Mouse (Mus musculus): Measurements from ENCODE around the gene Gm14412. TPM values are rescaled to one million over a fixed set of nuclear protein-coding genes. Genes with fewer than 3 reads are reported as not detected.
"Not testable (repeated sequence)": the region's sequence is repeated elsewhere in the genome, so short reads cannot be mapped to it uniquely, and the experiment has no call there.

Gm14412 gene
- polyA plus RNA-seq (2012; rRNA removed), result 0.28 TPM in 1 of 2 replicates, not detected in the other

DNA sequence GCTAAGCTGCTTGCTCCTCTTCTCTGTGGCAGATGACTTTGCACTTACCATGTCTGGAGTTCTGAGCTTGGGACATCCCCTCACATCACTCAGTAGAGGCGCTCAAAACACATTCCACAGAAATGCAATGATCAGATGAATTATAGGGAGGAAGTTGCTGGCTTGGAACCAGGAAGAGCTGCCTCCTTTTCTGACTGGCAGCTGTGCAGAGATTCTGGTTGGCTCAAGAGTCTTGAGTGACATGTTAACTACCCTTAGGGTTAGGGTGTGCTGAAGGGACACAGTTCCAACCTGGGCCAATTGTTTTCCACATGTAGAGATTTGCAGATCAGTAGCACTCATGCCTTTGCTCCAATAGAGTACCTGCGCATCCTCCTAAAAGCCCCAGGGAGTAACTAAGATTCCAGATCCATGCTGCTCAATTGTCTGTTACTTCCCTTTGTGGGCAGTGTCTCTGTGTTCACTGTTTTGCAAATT lies at the start of gene Gm14412:
Gm14412 (minus strand) TSS at position 51 of the 477 bp plus-strand sequence.
- not testable (repeated sequence) for DNase-seq; H3K27ac ChIP-seq (ENCODE audit: insufficient read depth, low read depth, low read length)
- 76% methylated on average over 2 of the region's 2 CpGs for WGBS

DNA sequence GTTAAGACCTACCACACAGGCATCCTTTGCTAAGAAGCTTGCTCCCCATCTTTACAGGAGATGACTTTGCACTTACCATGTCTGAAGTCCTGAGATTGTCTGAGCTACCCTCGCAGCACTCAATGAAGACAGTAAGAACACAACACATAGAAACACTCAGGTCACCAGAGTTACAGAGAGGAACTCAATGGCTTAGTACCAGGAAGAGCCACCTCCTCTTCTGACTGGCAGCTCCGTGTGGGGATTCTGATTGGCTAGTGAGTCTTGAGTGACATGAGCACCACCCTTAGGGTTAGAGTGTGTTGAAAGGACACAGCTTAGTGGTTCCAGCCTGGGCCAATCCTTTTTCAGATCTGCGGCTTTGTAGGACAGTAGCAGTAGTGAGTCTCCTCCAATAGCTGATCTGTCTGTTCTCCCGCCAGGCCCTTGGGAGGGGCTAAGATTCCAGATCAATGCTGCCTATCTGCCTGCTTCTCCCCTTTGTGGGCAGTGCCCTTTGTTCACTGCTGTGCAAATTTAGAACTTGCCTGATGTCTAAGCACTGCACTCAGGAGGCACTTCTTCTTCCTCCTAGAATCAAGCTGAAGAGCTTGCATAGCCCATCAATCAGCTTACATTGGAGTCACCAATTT lies 5.7 kb upstream of the Gm14412 start:
- not testable (repeated sequence) for H3K4me3 ChIP-seq (ENCODE audit: insufficient read depth, low read depth, low read length); DNase-seq; H3K4me1 ChIP-seq (ENCODE audit: control insufficient read depth, insufficient read depth, low read length); H3K27me3 ChIP-seq (replicated peaks; ENCODE audit: control insufficient read depth, insufficient read depth, low read length); H3K27ac ChIP-seq (ENCODE audit: insufficient read depth, low read depth, low read length); H3K36me3 ChIP-seq (ENCODE audit: control insufficient read depth, insufficient read depth, low read length)
- 83% methylated on average over 4 of the region's 4 CpGs for WGBS

More for the DNA sequence above, at the start of gene Gm14412:
- not testable (repeated sequence) for H3K4me3 ChIP-seq (ENCODE audit: insufficient read depth, low read depth, low read length); H3K36me3 ChIP-seq (ENCODE audit: control insufficient read depth, insufficient read depth, low read length); H3K27me3 ChIP-seq (replicated peaks; ENCODE audit: control insufficient read depth, insufficient read depth, low read length); H3K4me1 ChIP-seq (ENCODE audit: control insufficient read depth, insufficient read depth, low read length)

DNA sequence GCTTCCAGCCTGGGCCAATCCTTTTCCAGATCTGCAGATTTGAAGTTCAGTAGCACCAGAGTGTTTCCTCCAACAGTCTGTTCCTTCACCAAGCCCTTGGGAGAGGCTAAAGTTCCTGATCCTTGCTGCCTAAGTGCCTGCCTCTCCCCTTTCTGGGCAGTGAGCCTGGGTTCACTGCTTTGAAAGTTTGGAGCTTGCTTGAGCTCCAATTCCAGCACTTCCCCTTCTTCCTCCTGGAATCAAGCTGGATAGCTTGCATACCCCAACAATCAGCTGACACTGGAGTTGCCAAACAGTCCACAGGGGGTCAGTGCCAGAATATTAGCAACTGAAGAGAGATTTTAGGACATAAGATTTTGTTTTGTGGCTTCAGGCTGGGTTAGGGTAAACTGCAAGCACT lies 2.7 kb downstream of the Gm14412 start:
- not testable (repeated sequence) for H3K4me3 ChIP-seq (ENCODE audit: insufficient read depth, low read depth, low read length); H3K27me3 ChIP-seq (replicated peaks; ENCODE audit: control insufficient read depth, insufficient read depth, low read length); H3K36me3 ChIP-seq (ENCODE audit: control insufficient read depth, insufficient read depth, low read length); H3K4me1 ChIP-seq (ENCODE audit: control insufficient read depth, insufficient read depth, low read length)
- peak overlapping the region; percentile 63; the same call in 1 of the 2 replicates for H3K27ac ChIP-seq (ENCODE audit: insufficient read depth, low read depth, low read length)
- peak; percentile 70 for DNase-seq

DNA sequence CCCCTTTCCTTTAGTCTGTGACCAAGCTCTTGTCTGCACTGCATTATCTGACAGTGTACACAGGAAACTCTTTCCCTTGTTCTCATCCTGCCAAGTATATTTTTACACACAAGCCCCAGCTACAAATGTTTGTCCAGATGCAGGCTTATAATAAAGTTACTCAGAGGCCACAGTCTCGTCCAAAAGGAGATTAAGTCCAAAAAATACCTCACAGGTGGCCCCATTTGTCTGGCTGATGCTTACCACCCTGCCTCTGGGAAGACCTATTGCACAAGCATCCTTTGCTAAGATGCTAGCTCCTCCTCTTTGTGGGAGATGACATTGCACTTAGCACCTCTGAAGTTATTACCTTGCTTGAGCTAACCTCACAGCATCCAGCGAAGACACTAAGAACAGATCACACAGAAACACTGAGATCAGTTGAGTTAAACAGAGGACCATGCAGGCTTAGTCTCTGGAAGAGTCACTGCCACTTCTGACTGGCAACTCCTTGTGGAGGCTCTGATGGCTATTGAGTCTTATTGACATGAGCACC lies 3.3 kb downstream of the Gm14412 start:
- H3K4me1 ChIP-seq (ENCODE audit: control insufficient read depth, insufficient read depth, low read length); H3K4me3 ChIP-seq (ENCODE audit: insufficient read depth, low read depth, low read length); H3K36me3 ChIP-seq (ENCODE audit: control insufficient read depth, insufficient read depth, low read length); H3K27me3 ChIP-seq (replicated peaks; ENCODE audit: control insufficient read depth, insufficient read depth, low read length); DNase-seq: not testable (repeated sequence)
- peak overlapping the region; percentile 63; the same call in 1 of the 2 replicates for H3K27ac ChIP-seq (ENCODE audit: insufficient read depth, low read depth, low read length)
- WGBS, result 54% methylated on average over 2 of the region's 2 CpGs

DNA sequence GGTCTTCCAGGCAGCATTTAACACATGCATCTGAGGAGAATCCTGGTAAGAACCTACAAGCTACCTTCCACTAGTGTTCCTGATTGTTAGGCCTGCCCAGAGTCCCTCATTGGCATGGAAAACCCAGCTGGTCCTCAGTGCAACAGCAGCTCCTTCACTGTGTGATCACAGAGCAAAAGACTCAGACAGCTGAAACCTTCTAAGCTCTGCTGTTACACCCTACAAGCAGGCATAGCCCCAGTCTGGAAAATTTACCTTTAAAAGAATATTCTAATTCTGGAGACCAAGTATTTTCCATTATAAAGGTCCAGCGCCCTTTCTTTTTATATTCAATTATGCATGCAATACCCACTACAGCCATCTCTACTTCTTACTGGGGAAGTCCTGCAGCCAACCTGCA lies 5.1 kb downstream of the Gm14412 start:
- 94% methylated on average over 1 of the region's 1 CpGs for WGBS
- DNase-seq, result no peak
- H3K27ac ChIP-seq (ENCODE audit: insufficient read depth, low read depth, low read length), result no peak overlapping the region
- no peak for TF ChIP-seq CTCF (conservative IDR thresholded peaks at IDR 0.05; ENCODE audit: insufficient read depth, insufficient read length, low read depth, low read length)
- no peak for TF ChIP-seq POLR2A (IDR thresholded peaks at IDR 0.05; ENCODE audit: low read depth, low read length)
- no peak overlapping the region for H3K4me3 ChIP-seq (ENCODE audit: insufficient read depth, low read depth, low read length)
- no peaks in the 10 kb centered on the region for H3K27me3 ChIP-seq (replicated peaks; ENCODE audit: control insufficient read depth, insufficient read depth, low read length)
- H3K4me1 ChIP-seq (ENCODE audit: control insufficient read depth, insufficient read depth, low read length), result no peaks in the 10 kb centered on the region
- no peaks in the 10 kb centered on the region for H3K36me3 ChIP-seq (ENCODE audit: control insufficient read depth, insufficient read depth, low read length)

DNA sequence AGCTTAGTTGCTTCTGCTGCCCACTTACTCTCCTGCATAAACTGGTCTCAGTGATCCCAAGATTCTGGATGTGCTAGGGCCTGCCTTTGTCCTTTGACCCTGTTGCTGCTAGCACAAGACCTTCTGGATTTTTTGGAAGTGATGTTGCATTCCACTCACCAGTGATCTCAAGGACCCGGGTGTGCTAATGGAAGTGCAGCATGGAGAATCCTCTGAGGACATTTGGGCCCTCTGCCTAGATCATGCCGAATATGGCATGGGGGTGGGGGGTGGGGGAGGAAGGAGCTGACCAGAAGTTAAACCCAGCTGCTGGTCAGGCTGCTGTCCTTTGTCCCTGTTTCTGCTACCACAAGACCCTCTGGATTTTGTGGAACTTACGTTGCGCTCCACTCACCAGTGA lies 14.5 kb downstream of the Gm14412 start:
- H3K36me3 ChIP-seq (ENCODE audit: control insufficient read depth, insufficient read depth, low read length); H3K4me1 ChIP-seq (ENCODE audit: control insufficient read depth, insufficient read depth, low read length); H3K4me3 ChIP-seq (ENCODE audit: insufficient read depth, low read depth, low read length); H3K27ac ChIP-seq (ENCODE audit: insufficient read depth, low read depth, low read length); H3K27me3 ChIP-seq (replicated peaks; ENCODE audit: control insufficient read depth, insufficient read depth, low read length); DNase-seq: not testable (repeated sequence)
- WGBS, result 80% methylated on average over 4 of the region's 4 CpGs

DNA sequence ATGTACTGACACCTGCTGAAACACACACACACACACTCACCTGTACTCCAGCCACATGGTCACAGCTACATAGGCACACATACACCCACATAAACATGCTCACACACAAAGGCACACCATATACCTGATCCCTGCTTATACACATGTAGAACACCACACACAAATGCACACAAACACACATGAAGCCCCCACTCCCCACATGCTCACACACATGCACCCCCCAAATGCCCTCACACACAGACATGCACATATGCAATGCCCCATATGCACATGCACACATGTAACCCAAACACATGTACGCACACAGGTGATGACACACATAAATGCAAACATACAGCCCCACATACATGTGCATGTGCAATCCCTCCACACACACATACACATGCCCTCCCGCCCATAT lies 19.1 kb downstream of the Gm14412 start:
- not testable (repeated sequence) for H3K4me3 ChIP-seq (ENCODE audit: insufficient read depth, low read depth, low read length); H3K27me3 ChIP-seq (replicated peaks; ENCODE audit: control insufficient read depth, insufficient read depth, low read length); DNase-seq; H3K27ac ChIP-seq (ENCODE audit: insufficient read depth, low read depth, low read length); H3K36me3 ChIP-seq (ENCODE audit: control insufficient read depth, insufficient read depth, low read length); H3K4me1 ChIP-seq (ENCODE audit: control insufficient read depth, insufficient read depth, low read length)
- WGBS, result no CpG with 5 or more reads among the region's 2 CpGs

DNA sequence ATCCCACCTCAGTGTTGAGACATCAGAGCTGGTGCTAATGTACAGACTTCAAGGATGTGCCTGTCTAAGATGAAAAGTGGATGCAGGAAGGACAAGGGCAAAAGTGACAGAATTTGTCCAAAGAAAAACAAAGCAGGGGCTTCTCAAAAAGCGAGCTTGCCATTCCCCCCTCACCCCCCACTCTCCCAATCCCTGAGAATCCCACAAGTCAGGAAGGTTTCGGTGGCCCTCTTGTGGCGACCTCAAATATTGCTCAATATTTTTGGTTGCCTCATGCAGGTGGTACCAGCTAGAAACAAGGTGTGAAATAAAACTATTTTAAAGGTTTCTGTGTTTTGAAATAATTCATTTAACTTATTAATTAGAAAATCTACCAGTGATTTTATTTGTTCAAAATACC lies 40.4 kb downstream of the Gm14412 start:
- not testable (repeated sequence) for H3K27ac ChIP-seq (ENCODE audit: insufficient read depth, low read depth, low read length); DNase-seq; H3K4me1 ChIP-seq (ENCODE audit: control insufficient read depth, insufficient read depth, low read length); H3K4me3 ChIP-seq (ENCODE audit: insufficient read depth, low read depth, low read length); H3K36me3 ChIP-seq (ENCODE audit: control insufficient read depth, insufficient read depth, low read length); H3K27me3 ChIP-seq (replicated peaks; ENCODE audit: control insufficient read depth, insufficient read depth, low read length)
- WGBS, result 26% methylated on average over 3 of the region's 3 CpGs

DNA sequence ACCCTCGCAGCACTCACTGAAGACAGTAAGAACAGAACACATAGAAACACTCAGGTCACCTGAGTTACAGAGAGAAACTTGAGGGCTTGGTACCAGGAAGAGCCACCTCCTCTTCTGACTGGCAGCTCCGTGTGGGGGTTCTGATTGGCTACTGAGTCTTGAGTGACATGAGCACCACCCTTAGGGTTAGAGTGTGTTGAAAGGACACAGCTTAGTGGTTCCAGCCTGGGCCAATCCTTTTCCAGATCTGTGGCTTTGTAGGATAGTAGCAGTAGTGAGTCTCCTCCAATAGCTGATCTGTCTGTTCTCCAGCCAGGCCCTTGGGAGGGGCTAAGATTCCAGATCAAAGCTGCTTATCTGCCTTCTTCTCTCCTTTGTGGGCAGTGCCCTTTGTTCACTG lies 46.4 kb downstream of the Gm14412 start:
- not testable (repeated sequence) for H3K4me3 ChIP-seq (ENCODE audit: insufficient read depth, low read depth, low read length); H3K4me1 ChIP-seq (ENCODE audit: control insufficient read depth, insufficient read depth, low read length); H3K27ac ChIP-seq (ENCODE audit: insufficient read depth, low read depth, low read length); DNase-seq; H3K36me3 ChIP-seq (ENCODE audit: control insufficient read depth, insufficient read depth, low read length); H3K27me3 ChIP-seq (replicated peaks; ENCODE audit: control insufficient read depth, insufficient read depth, low read length)
- 79% methylated on average over 2 of the region's 2 CpGs for WGBS

DNA sequence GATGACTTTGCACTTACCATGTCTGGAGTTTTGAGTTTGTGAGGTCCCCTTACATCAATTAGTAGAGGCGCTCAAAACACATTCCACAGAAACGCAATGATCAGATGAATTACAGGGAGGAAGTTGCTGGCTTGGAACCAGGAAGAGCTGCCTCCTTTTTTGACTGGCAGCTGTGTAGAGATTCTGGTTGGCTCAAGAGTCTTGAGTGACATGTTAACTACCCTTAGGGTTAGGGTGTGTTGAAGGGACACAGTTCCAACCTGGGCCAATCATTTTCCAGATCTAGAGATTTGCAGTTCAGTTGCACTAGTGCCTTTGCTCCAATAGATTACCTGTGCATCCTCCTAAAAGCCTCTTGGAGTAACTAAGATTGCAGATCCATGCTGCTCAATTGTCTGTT lies 51.9 kb downstream of the Gm14412 start:
- DNase-seq; H3K27me3 ChIP-seq (replicated peaks; ENCODE audit: control insufficient read depth, insufficient read depth, low read length); H3K4me1 ChIP-seq (ENCODE audit: control insufficient read depth, insufficient read depth, low read length); H3K36me3 ChIP-seq (ENCODE audit: control insufficient read depth, insufficient read depth, low read length); H3K27ac ChIP-seq (ENCODE audit: insufficient read depth, low read depth, low read length); H3K4me3 ChIP-seq (ENCODE audit: insufficient read depth, low read depth, low read length): not testable (repeated sequence)
- WGBS, result 62% methylated on average over 2 of the region's 2 CpGs

DNA sequence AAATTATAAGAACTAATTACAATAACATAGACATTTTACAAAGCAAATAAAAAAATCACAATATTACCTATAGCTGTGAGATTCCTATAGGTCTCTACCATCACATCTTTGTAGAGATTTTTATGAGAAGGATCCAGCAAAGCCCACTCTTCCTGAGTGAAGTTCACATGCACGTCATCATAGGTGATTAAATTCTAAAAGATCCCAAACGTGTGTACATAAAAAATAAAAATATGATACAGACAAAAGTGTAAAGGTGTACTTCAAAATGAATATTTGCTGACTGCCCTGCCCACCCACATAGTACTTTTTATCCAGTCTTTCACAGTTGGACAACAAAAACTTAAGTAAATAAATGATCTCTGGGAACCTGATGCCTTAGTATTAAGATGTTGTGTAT lies 57.2 kb downstream of the Gm14412 start, which contains the start of gene Gm14409:
Gm14409 (minus strand) TSS at position 101 of the 400 bp plus-strand sequence.
- H3K4me1 ChIP-seq (ENCODE audit: control insufficient read depth, insufficient read depth, low read length); DNase-seq; H3K27ac ChIP-seq (ENCODE audit: insufficient read depth, low read depth, low read length); H3K4me3 ChIP-seq (ENCODE audit: insufficient read depth, low read depth, low read length); H3K27me3 ChIP-seq (replicated peaks; ENCODE audit: control insufficient read depth, insufficient read depth, low read length); H3K36me3 ChIP-seq (ENCODE audit: control insufficient read depth, insufficient read depth, low read length): not testable (repeated sequence)
- no CpG with 5 or more reads among the region's 2 CpGs for WGBS

Measured in kidney, adult 2 months (tissue).